Mouse (Mus musculus): ENCODE measurements at regions not wholly inside any gene's neighbourhood (a gene's known extent, or its start where the extent isn't known, plus 50 kb on each side); places are given as distances from the start of the nearest gene placed in this dataset.
"Not testable (repeated sequence)": the region's sequence is repeated elsewhere in the genome, so short reads cannot be mapped to it uniquely, and the experiment has no call there.

- intact Hi-C loops (cut with DNase I) = loop anchor here (5.0 kb wide), 2 partner anchors 59 to 159 kb away; partner anchors contain the start of gene Akap13
- DNase-seq = not testable (repeated sequence)
Observed at GRCm38 (mm10) chr7:75398480-75398879, 56.9 kb upstream of the Akap13 start.

GRCm38 (mm10) chr7:75398904-75399724 lies 56.2 kb upstream of the Akap13 start:
- intact Hi-C loops (cut with DNase I) = loop anchor here (5.0 kb wide), 2 partner anchors 58 to 158 kb away; partner anchors contain the start of gene Akap13

GRCm38 (mm10) chr7:75400471-75400870 lies 54.9 kb upstream of the Akap13 start:
- intact Hi-C loops (cut with DNase I) = loop anchor here (10.0 kb wide), 1 partner anchor 324 kb away; no protein-coding TSS in a partner anchor
- DNase-seq = no peak

More at GRCm38 (mm10) chr7:75398904-75399724, 56.2 kb upstream of the Akap13 start:
- DNase-seq = peak; percentile 39 to 58

GRCm38 (mm10) chr7:75404955-75405354 lies 50.4 kb upstream of the Akap13 start:
- intact Hi-C loops (cut with DNase I) = loop anchor here (10.0 kb wide), 1 partner anchor 320 kb away; no protein-coding TSS in a partner anchor
- no peak for DNase-seq
